Mouse (Mus musculus) left cerebral cortex, adult 11 months (tissue): ENCODE results near the gene Dab2.
A peak's percentile ranks its signal among the peaks of the same experiment; 100 is the strongest.

Experiments used
- DNase-seq: peaks from one replicate; pipeline ENCODE4 v3.0.0; 2022; ENCODE audit warnings: low spot score

Dab2 gene

GRCm38 (mm10) chr15:6325443-6325842 lies 25.9 kb downstream of the Dab2 start:
- no peak for DNase-seq

GRCm38 (mm10) chr15:6326011-6326410 lies 26.4 kb downstream of the Dab2 start:
- no peak for DNase-seq

GRCm38 (mm10) chr15:6331380-6331779 lies 31.8 kb downstream of the Dab2 start:
- DNase-seq, result no peak

- DNase-seq, result no peak
Measured at GRCm38 (mm10) chr15:6334664-6335206, 35.1 kb downstream of the Dab2 start.

- DNase-seq, result no peak
Measured at GRCm38 (mm10) chr15:6339767-6340166, 40.2 kb downstream of the Dab2 start.

GRCm38 (mm10) chr15:6340347-6340746 lies 40.8 kb downstream of the Dab2 start:
- no peak for DNase-seq

- DNase-seq, result no peak
Measured at GRCm38 (mm10) chr15:6341427-6341826, 41.8 kb downstream of the Dab2 start.

GRCm38 (mm10) chr15:6353901-6354300 lies 54.3 kb downstream of the Dab2 start:
- DNase-seq, result no peak

- no peak for DNase-seq
Measured at GRCm38 (mm10) chr15:6359859-6360258, 60.3 kb downstream of the Dab2 start.

GRCm38 (mm10) chr15:6369974-6370373 lies 70.4 kb downstream of the Dab2 start:
- DNase-seq, result no peak

GRCm38 (mm10) chr15:6371486-6371885 lies 71.9 kb downstream of the Dab2 start:
- no peak for DNase-seq

GRCm38 (mm10) chr15:6375016-6375415 lies 75.4 kb downstream of the Dab2 start:
- DNase-seq, result no peak

- DNase-seq, result no peak
Measured at GRCm38 (mm10) chr15:6376001-6376400, 76.4 kb downstream of the Dab2 start.

- DNase-seq, result no peak
Measured at GRCm38 (mm10) chr15:6376785-6377184, 77.2 kb downstream of the Dab2 start.

GRCm38 (mm10) chr15:6384027-6384426 lies 84.4 kb downstream of the Dab2 start:
- DNase-seq, result no peak

GRCm38 (mm10) chr15:6385241-6385640 lies 85.7 kb downstream of the Dab2 start:
- no peak for DNase-seq

- peak; percentile 24 for DNase-seq
Measured at GRCm38 (mm10) chr15:6386159-6386951, 86.8 kb downstream of the Dab2 start.

GRCm38 (mm10) chr15:6386961-6387728 lies 87.6 kb downstream of the Dab2 start:
- no peak for DNase-seq

- no peak for DNase-seq
Measured at GRCm38 (mm10) chr15:6387729-6388070, 88.1 kb downstream of the Dab2 start.

- no peak for DNase-seq
Measured at GRCm38 (mm10) chr15:6388146-6388545, 88.6 kb downstream of the Dab2 start.

- no peak for DNase-seq
Measured at GRCm38 (mm10) chr15:6388631-6389030, 89.0 kb downstream of the Dab2 start.

GRCm38 (mm10) chr15:6390106-6390505 lies 90.5 kb downstream of the Dab2 start:
- no peak for DNase-seq

GRCm38 (mm10) chr15:6390657-6391056 lies 91.1 kb downstream of the Dab2 start:
- DNase-seq, result no peak
